Mouse (Mus musculus): ENCODE measurements at regions not wholly inside any gene's neighbourhood (a gene's known extent, or its start where the extent isn't known, plus 50 kb on each side); places are given as distances from the start of the nearest gene placed in this dataset.

- TF ChIP-seq CTCF (IDR thresholded peaks at IDR 0.05) (no peak), EP300 (IDR thresholded peaks at IDR 0.05) (no peak)
These were observed 625.9 kb downstream of the Sqor start for GRCm38 (mm10) chr2:123390981-123391380.

Data from lung, postnatal 0 days (tissue).